ENCODE assay signal across 27 mouse cellular contexts in the genomic region with DNA sequence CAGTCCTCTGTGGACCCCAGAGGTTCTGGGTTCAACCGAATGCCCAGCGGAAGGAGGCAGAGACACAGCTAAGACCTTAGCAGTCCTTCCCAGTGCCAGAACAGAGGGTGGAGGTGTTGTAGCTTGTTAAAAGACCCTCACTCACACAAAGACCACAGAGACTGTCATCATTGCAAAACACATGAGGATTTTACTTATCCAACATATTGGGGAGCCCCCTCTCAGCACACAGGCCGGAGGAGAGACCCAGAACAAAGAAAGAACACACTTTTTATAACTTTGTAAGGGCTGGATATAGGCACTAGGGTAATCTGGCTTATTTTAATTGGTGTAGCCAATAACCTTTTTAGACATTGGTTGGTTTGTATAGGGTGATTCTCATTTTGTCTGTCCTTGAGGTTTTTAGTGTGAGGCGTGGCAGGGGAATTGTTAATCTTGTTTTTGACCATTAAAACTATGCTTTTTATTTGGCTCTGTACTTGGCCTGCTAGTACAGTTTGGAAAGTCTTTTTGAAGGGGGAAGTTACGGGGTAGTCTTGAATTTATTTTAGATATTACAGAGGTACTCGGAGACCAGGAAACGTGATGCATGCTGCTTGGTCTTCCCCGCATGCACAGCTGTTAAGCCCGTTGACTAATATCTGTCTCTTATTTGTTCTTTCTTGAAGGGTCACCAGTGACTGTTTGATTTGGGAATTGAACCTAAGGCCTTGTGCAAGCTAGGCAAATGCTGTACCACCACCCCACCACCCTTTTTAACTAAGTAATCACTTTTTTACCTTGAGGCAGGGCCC.
"Had no signal": no experiment of that assay in that cellular context is flagged by ENCODE, and none has a peak within 500 bp of the region (broad histone marks: within the 10 kb centered on the region; RNA-seq: fewer than 3 reads in every experiment).

No protein-coding gene starts in this region.

- H3K36me3 ChIP-seq: embryonic facial prominence, embryonic 10.5 days; embryonic facial prominence, embryonic 12.5 days; embryonic facial prominence, embryonic 13.5 days; embryonic facial prominence, embryonic 15.5 days; forebrain, embryonic 10.5 days; forebrain, embryonic 12.5 days; forebrain, embryonic 15.5 days; heart, embryonic 10.5 days had no signal

- H3K27me3 ChIP-seq: embryonic facial prominence, embryonic 12.5 days; embryonic facial prominence, embryonic 13.5 days; embryonic facial prominence, embryonic 15.5 days; forebrain, embryonic 12.5 days; forebrain, embryonic 13.5 days; forebrain, embryonic 15.5 days had no signal

- H3K9ac ChIP-seq: embryonic facial prominence, embryonic 12.5 days; embryonic facial prominence, embryonic 13.5 days; embryonic facial prominence, embryonic 15.5 days; forebrain, embryonic 12.5 days; forebrain, embryonic 13.5 days; forebrain, embryonic 15.5 days; forebrain, postnatal 0 days had no signal

- DNase-seq: cerebellum, adult 9-11 months; cerebellum, postnatal 10 days; cerebellum, postnatal 14 days; cerebellum, postnatal 25 days; cerebellum, postnatal 36 days; embryo, embryonic 11 days; forebrain, postnatal 0 days; gastrocnemius, adult 2 months; gastrocnemius, postnatal 10 days; gastrocnemius, postnatal 14 days; gastrocnemius, postnatal 25 days; gastrocnemius, postnatal 36 days; heart, adult 11 months; heart, adult 18-20 months; heart, adult 2 months had no signal

- H3K4me2 ChIP-seq: embryonic facial prominence, embryonic 12.5 days; embryonic facial prominence, embryonic 13.5 days; embryonic facial prominence, embryonic 15.5 days; forebrain, embryonic 12.5 days; forebrain, embryonic 13.5 days; forebrain, embryonic 15.5 days had no signal

- ATAC-seq: forebrain, embryonic 13.5 days; forebrain, embryonic 14.5 days; forebrain, embryonic 15.5 days; forebrain, embryonic 16.5 days; forebrain, postnatal 0 days had no signal

- H3K27ac ChIP-seq: embryonic facial prominence, embryonic 10.5 days; embryonic facial prominence, embryonic 12.5 days; embryonic facial prominence, embryonic 13.5 days; embryonic facial prominence, embryonic 15.5 days; forebrain, embryonic 10.5 days; forebrain, embryonic 12.5 days; forebrain, embryonic 13.5 days; forebrain, embryonic 15.5 days; gastrocnemius, adult 2 months; heart, adult 2 months; heart, embryonic 10.5 days had no signal

- H3K9me3 ChIP-seq: embryonic facial prominence, embryonic 10.5 days; embryonic facial prominence, embryonic 15.5 days; forebrain, embryonic 10.5 days; forebrain, embryonic 12.5 days; forebrain, embryonic 13.5 days; forebrain, embryonic 15.5 days; heart, embryonic 10.5 days had no signal

- H3K4me3 ChIP-seq: embryonic facial prominence, embryonic 10.5 days; embryonic facial prominence, embryonic 12.5 days; embryonic facial prominence, embryonic 13.5 days; embryonic facial prominence, embryonic 15.5 days; erythroblast, embryonic 14.5 days; forebrain, embryonic 10.5 days; forebrain, embryonic 12.5 days; forebrain, embryonic 13.5 days; forebrain, embryonic 15.5 days; gastrocnemius, adult 2 months; heart, adult 2 months; heart, embryonic 10.5 days had no signal

- H3K4me1 ChIP-seq: embryonic facial prominence, embryonic 13.5 days; embryonic facial prominence, embryonic 15.5 days; forebrain, embryonic 12.5 days; forebrain, embryonic 13.5 days; forebrain, embryonic 15.5 days had no signal
